Mouse (Mus musculus) bone marrow macrophage, adult 2 months (primary cell): ENCODE measurements around the gene Hoxb1. TPM values are rescaled to one million over a fixed set of nuclear protein-coding genes. Genes with fewer than 3 reads are reported as not detected.

Source experiments
- H3K27ac ChIP-seq: 2 replicates; pipeline ENCODE4 v1.5.1; 2012; ENCODE audit warnings: low read depth, low read length; ENCODE audit not compliant: insufficient read depth
- H3K4me1 ChIP-seq: 2 replicates; pipeline ENCODE4 v1.6.1; 2012; ENCODE audit warnings: low read length; ENCODE audit not compliant: control insufficient read depth, insufficient read depth
- H3K4me3 ChIP-seq: 2 replicates; pipeline ENCODE4 v1.5.1; 2012; ENCODE audit warnings: mild to moderate bottlenecking, low read length, moderate library complexity; ENCODE audit not compliant: insufficient read depth
- CTCF ChIP-seq: IDR thresholded peaks from 2 replicates; pipeline ENCODE4 v1.5.1; 2012; ENCODE audit warnings: low read depth, mild to moderate bottlenecking, low read length, moderate library complexity
- POLR2A ChIP-seq: IDR thresholded peaks from 2 replicates; pipeline ENCODE4 v1.6.1; 2012; ENCODE audit warnings: mild to moderate bottlenecking, low read depth, low read length, borderline replicate concordance
- polyA plus RNA-seq: library from polyadenylated mRNA; stranded (reverse); fragments of >200 nt; gene quantifications from 2 replicates; pipeline ENCODE4 v1.2.4, GENCODE M21; 2012; ENCODE audit not compliant: missing spikeins, insufficient read depth, insufficient read length

Gene Hoxb1
- polyA plus RNA-seq, 1 experiment = not detected

DNA sequence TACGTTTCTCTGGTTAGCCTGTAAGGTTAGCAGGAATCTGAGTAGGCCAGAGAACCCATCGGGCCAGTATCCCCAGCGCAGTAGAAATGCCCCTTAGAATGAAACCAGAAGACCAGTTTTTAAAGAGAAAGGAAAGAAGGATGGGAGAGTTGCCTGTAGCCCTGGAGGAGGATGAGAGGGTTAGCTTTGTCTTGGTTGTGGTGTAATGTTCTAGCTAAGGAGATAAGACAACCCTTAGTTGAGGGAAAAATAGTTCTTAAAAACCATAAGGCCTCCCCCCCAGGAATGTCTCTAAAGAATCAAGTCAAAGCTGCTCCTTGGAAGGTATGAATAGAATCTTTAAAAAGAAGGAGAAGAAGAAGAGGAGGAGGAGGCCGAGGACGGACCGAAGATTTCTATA, 42.8 kb upstream of the Hoxb1 start:
- TF ChIP-seq CTCF = no peak
- H3K4me3 ChIP-seq = no peak overlapping the region
- H3K4me1 ChIP-seq = peaks cover 3% of the 10 kb centered on the region
- H3K27ac ChIP-seq = no peak overlapping the region

DNA sequence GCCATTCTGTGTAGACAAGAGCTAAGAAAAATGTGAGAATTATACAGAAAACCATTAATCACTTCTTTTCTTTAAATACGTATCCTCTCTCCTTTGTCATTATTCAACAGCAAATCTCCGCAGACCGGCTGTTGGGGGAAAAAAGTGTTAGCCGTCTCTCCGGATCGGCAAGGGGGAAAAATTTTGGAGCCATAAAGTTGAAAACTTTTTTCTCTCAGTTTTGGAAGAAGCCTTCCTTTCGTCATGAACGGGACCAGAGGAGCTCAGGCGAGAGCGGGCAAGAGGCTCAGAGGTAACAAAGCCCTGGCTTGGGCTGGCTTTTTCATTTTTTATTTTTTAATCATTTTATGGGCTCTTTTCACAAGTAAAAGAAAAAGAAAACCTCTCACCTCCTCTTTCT, 42.4 kb upstream of the Hoxb1 start, which contains the start of gene Hoxb3:
Gene Hoxb3, plus strand, starts transcription at position 173 of the 400 bp plus-strand sequence.
- TF ChIP-seq CTCF (no peak), POLR2A (no peak)
- H3K27ac ChIP-seq = no peak within 1 kb of the TSS
- H3K4me3 ChIP-seq = no peak within 1 kb of the TSS
- peaks cover 3% of the 10 kb centered on the region for H3K4me1 ChIP-seq

DNA sequence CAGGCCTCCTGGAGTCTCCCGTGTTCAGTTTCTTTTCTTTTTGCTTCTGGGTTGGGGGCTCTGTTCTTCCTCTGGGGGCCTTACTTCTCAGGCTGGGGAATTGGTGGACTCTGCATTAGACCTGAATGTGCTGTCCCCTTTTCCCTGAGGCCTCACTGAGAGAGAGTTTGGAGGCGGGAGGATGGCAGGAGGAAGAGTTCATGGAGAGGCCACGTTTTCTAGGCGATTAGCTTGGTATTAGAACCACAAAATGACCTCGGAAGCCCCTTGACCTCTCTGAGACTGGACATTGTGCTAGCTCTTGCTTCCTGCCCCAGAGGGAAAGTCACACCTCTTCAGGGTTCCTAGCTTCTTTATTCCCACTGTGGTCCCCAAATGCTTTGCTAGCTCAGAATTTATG, 41.4 kb upstream of the Hoxb1 start:
- H3K27ac ChIP-seq = no peak overlapping the region
- TF ChIP-seq POLR2A (no peak), CTCF (no peak)
- peaks cover 3% of the 10 kb centered on the region for H3K4me1 ChIP-seq
- H3K4me3 ChIP-seq = no peak overlapping the region

DNA sequence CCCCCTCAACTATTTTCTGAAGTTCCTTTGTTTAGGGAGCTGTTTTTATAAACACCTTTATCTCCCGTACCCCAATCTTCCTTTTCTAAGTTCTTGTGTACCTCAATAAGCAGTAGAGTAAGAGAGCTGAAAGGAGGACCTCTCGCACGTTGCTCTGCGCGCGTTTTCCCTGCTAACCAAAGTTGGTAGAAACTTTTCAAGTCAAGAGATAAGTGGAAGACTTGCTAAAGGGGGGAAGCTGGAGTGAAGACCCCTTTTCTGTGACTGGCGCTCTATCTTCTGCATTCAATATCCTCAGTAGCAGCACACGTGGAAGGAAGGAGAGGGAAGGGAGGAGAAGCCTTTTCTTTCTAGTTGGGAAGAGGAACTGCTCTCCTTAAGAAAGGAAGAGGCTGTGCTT, 40.6 kb upstream of the Hoxb1 start:
- no peak overlapping the region for H3K4me3 ChIP-seq
- TF ChIP-seq CTCF = no peak
- no peak for TF ChIP-seq POLR2A
- H3K4me1 ChIP-seq = no peaks in the 10 kb centered on the region
- H3K27ac ChIP-seq = no peak overlapping the region

DNA sequence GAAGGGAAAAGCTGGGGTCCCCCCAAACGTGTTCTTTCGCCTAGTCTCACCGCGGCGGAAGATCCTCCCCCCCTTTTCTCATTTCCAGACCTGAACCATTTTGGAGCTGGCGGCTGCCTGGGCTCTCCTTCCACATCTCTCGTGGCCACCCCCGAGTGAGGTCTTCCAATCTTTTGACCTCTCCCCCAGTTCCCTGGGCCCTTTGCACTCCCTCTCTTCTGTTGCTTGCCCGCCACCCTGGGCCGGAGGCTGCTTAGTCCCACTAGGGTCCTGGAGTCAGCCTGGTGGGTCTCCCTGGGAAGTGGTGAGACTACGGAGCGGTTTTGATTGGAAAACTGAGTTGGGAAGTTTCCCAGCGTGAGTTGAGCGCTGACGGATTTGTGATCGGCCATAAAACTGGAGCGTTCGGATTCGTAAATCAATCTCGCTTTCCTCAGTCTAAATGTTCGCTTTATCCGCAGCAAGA, 39.8 kb upstream of the Hoxb1 start:
- H3K4me3 ChIP-seq = no peak overlapping the region
- TF ChIP-seq POLR2A (no peak), CTCF (no peak)
- H3K27ac ChIP-seq = no peak overlapping the region
- H3K4me1 ChIP-seq = no peaks in the 10 kb centered on the region

DNA sequence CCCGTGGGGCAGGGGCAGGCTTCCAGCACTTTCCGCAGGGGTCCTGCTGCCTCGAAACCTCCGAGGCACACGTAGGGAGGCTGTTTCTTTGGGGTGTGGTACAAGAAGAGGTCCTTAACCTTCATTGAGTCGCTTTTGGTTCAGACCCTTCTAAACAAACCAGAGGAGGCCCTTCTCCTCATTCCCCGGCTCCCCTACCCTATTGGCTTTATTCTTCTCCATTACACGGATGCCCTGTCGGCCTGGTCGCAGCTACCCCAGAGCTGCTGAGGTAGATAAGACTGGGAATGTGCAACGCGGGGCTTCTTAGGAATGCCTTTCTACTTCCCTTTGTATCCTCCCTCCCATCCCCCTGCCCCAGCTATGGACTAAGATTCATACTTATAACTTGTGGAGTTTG, 38.8 kb upstream of the Hoxb1 start:
- no peaks in the 10 kb centered on the region for H3K4me1 ChIP-seq
- TF ChIP-seq CTCF (no peak), POLR2A (no peak)
- no peak overlapping the region for H3K4me3 ChIP-seq
- no peak overlapping the region for H3K27ac ChIP-seq

DNA sequence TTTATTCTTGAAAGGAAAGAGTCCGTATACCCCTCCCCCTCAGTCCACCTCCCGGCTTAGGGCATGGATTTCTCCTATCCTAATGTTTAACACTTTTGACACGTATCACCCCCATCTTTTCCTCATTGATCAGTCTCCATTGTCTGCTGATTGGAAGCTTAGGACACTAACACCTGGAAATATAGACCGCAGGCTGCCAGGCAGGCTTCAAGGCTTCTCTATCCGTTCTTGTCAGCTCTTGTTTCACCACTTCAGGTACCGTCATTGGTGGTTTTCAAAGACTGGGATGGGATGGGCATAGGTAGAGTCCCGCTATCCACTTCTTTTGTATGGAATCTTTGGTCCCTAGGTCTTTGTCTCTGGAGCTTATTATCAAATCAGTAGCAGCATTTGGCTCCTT, 38.4 kb upstream of the Hoxb1 start:
- H3K4me3 ChIP-seq = no peak overlapping the region
- TF ChIP-seq CTCF (no peak), POLR2A (no peak)

DNA sequence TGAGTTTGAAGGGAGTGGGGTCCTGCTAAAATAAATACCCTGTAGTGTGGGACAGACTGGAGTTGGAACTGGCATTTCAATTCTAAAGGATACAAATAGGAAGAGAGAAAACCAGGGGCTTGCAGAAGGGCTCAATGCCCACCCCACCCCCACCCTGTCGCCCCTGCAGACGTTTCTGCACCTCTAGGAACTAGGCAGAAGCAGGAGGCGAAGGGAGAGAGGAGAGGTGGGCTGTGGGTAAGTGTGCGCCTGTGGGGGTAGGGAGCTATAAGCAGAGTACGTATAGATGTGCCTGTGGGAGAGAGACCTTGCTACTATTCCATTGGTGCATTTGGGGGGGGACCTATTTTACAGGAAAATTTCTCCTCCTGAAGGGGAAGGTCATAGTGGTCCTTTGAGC, 37.8 kb upstream of the Hoxb1 start:
- TF ChIP-seq POLR2A (no peak), CTCF (no peak)
- Histone ChIP-seq H3K4me1 (no peaks in the 10 kb centered on the region), H3K4me3 (no peak overlapping the region), H3K27ac (no peak overlapping the region)

More for the DNA sequence above, 38.4 kb upstream of the Hoxb1 start:
- Histone ChIP-seq H3K4me1 (no peaks in the 10 kb centered on the region), H3K27ac (no peak overlapping the region)

DNA sequence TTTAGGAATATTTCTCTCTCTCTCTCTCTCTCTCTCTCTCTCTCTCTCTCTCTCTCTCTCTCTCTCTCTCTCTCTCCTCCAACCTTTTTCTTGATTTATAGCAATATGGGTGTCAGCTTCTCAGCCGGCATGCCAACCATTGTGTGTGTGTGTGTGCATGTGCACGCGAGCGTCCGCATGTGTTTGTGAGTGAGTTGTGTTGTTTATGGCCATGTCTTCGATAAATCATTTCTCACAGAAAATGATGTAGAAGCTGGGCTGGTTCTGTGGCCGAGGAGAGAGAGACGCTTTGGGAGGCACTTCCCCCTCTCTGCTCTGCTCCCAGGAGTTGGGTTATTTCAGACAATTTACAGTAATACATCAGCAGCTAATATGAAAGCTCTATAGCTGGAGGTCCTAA, 36.9 kb upstream of the Hoxb1 start:
- no peak overlapping the region for H3K4me3 ChIP-seq
- TF ChIP-seq CTCF (no peak), POLR2A (no peak)
- no peaks in the 10 kb centered on the region for H3K4me1 ChIP-seq
- no peak overlapping the region for H3K27ac ChIP-seq

DNA sequence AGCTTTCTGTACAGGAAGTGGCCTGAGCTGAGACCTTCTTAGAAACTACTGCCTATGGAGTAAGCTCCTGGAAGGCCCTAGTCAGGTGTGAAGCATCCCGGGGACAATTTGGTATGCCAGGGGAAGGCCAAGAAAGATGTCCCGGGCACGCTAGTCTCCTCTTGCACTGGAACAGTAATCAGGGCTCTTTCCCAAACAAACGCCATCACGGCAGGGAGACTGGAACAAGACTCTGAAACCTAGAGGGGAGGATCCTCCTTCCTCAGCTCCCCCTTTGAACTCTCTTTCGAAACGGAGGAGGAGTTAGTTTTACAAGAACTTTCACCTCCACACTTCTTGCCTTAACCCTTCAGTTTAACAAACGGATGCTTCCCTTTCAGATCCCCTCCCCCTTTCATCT, 33.4 kb upstream of the Hoxb1 start:
- H3K4me3 ChIP-seq = no peak overlapping the region
- no peak overlapping the region for H3K27ac ChIP-seq
- no peaks in the 10 kb centered on the region for H3K4me1 ChIP-seq
- TF ChIP-seq CTCF (no peak), POLR2A (no peak)

DNA sequence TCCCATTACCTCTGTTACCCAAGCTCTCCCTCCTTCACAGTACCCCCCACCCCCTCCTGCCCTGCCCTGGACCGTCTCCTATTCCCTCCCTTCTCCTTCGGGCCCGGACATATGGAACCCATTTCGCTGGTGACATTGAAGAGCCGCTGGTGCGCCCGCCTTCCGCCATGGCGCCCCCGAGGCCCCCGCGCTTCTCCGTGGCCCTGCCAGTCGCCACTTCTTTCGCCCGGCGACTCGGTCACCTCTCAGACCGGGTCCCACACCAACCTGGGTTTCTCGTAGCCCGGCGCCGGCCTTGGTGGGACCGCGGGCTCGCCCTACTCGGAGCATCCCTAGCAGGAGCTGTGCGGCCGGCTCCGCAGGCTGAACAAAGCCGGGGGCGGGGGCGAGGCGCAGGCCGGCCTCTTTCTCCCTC, 32.9 kb upstream of the Hoxb1 start:
- H3K4me3 ChIP-seq = no peak overlapping the region
- H3K27ac ChIP-seq = no peak overlapping the region
- no peaks in the 10 kb centered on the region for H3K4me1 ChIP-seq
- TF ChIP-seq CTCF (no peak), POLR2A (no peak)
